Mouse (Mus musculus): ENCODE measurements around the gene Acaa1b. TPM values are rescaled to one million over a fixed set of nuclear protein-coding genes. Genes with fewer than 3 reads are reported as not detected.

Acaa1b gene
- polyA plus RNA-seq, 1 experiment from 2014 or later, result 1.5 TPM

- H3K9ac ChIP-seq, result no peak overlapping the region
- H3K27ac ChIP-seq, result no peak overlapping the region
- no peaks in the 10 kb centered on the region for H3K9me3 ChIP-seq
- no peaks in the 10 kb centered on the region for H3K36me3 ChIP-seq
- no peak overlapping the region for H3K4me3 ChIP-seq
- H3K4me2 ChIP-seq (replicated peaks), result no peak overlapping the region
- 89% methylated on average over 7 of the region's 7 CpGs for WGBS
- no peak for ATAC-seq (ENCODE audit: low FRiP score, low read depth)
- H3K27me3 ChIP-seq (replicated peaks), result no peaks in the 10 kb centered on the region
- H3K4me1 ChIP-seq, result no peaks in the 10 kb centered on the region
Observed at GRCm38 (mm10) chr9:119164743-119165142, 7.8 kb upstream of the Acaa1b start.

- WGBS, result 88% methylated on average over 3 of the region's 3 CpGs
- no peak for ATAC-seq (ENCODE audit: low FRiP score, low read depth)
- no peaks in the 10 kb centered on the region for H3K9me3 ChIP-seq
- H3K27me3 ChIP-seq (replicated peaks), result peaks cover 17% of the 10 kb centered on the region
- H3K4me1 ChIP-seq, result no peaks in the 10 kb centered on the region
- no peak overlapping the region for H3K27ac ChIP-seq
- no peak overlapping the region for H3K9ac ChIP-seq
- H3K36me3 ChIP-seq, result no peaks in the 10 kb centered on the region
- H3K4me3 ChIP-seq, result no peak overlapping the region
- H3K4me2 ChIP-seq (replicated peaks), result no peak overlapping the region
Observed at GRCm38 (mm10) chr9:119160689-119161088, 3.8 kb upstream of the Acaa1b start.

DNA sequence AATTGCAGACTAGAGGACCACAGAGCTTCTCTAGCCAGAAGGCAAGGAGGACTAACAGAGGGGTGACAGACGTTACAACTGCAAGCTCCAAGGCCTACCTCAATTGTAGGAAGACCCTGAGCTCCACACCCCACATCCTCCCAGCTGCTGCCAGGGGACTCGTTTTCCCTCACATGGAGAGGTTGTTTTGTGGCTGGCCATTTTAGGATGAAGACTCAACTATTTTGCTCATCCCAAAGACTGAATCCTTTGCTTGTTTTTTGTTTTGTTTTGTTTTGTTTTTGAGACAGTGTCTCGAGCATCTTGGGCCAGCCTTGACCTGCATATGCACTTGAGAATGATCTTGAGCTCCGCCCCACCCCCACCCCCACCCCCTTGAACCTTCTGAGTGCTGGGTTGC is 2.0 kb upstream of the Acaa1b start, which contains the start of gene Gm47289:
TSS of gene Gm47289 (plus strand) at position 301 of the 400 bp plus-strand sequence.
- H3K9ac ChIP-seq, result no peak within 1 kb of the TSS
- H3K27me3 ChIP-seq (replicated peaks), result peaks cover 20% of the 10 kb centered on the region
- no peak within 1 kb of the TSS for H3K27ac ChIP-seq
- H3K4me3 ChIP-seq, result no peak within 1 kb of the TSS
- 62% methylated on average over 4 of the region's 4 CpGs for WGBS
- no peak for ATAC-seq (ENCODE audit: low FRiP score, low read depth)
- H3K9me3 ChIP-seq, result no peaks in the 10 kb centered on the region
- H3K4me2 ChIP-seq (replicated peaks), result no peak within 1 kb of the TSS
- H3K4me1 ChIP-seq, result no peaks in the 10 kb centered on the region
- no peaks in the 10 kb centered on the region for H3K36me3 ChIP-seq

GRCm38 (mm10) chr9:119155826-119156225 is 1.1 kb downstream of the Acaa1b start:
- no peak for ATAC-seq (ENCODE audit: low FRiP score, low read depth)
- Histone ChIP-seq H3K4me3 (no peak overlapping the region), H3K4me1 (no peaks in the 10 kb centered on the region), H3K27ac (no peak overlapping the region), H3K9ac (no peak overlapping the region), H3K4me2 (replicated peaks) (peak overlapping the region; percentile 74), H3K36me3 (no peaks in the 10 kb centered on the region), H3K27me3 (replicated peaks) (peaks cover 20% of the 10 kb centered on the region), H3K9me3 (no peaks in the 10 kb centered on the region)
- 54% methylated on average over 7 of the region's 7 CpGs for WGBS

GRCm38 (mm10) chr9:119155416-119155815 is 1.5 kb downstream of the Acaa1b start:
- Histone ChIP-seq H3K4me3 (no peak overlapping the region), H3K27ac (no peak overlapping the region), H3K9me3 (no peaks in the 10 kb centered on the region), H3K9ac (no peak overlapping the region), H3K27me3 (replicated peaks) (peaks cover 20% of the 10 kb centered on the region), H3K4me2 (replicated peaks) (no peak overlapping the region), H3K4me1 (no peaks in the 10 kb centered on the region), H3K36me3 (no peaks in the 10 kb centered on the region)
- no peak for ATAC-seq (ENCODE audit: low FRiP score, low read depth)
- WGBS, result 85% methylated on average over 8 of the region's 8 CpGs

DNA sequence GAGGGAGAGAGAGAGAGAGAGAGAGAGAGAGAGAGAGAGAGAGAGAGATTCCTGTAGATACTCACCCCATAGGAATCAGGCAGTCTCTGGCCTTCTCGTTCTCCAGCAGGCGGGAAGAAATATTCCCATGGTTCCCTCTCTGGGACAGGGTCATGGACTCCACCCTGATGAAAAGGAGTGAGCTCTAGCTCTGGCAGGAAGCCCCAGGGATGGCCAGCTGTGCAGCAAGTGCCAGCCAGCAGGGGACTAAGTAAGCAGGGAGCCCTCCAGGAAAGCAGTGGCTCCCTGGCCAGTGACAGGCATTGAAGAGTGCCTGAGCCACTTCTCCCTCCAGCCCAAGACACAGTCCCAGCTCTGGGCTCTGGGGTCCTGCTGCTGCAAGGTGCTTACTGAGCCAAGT is 5.1 kb downstream of the Acaa1b start:
- no peaks in the 10 kb centered on the region for H3K9me3 ChIP-seq
- H3K4me2 ChIP-seq (replicated peaks), result no peak overlapping the region
- H3K27me3 ChIP-seq (replicated peaks), result peaks cover 8% of the 10 kb centered on the region
- no peak overlapping the region for H3K9ac ChIP-seq
- H3K27ac ChIP-seq, result no peak overlapping the region
- H3K4me3 ChIP-seq, result no peak overlapping the region
- WGBS, result 60% methylated on average over 2 of the region's 2 CpGs
- H3K4me1 ChIP-seq, result 0 out of 2 replicates have a peak, but pooled peaks cover under 1% of the 10 kb centered on the region
- no peak for ATAC-seq (ENCODE audit: low FRiP score, low read depth)
- H3K36me3 ChIP-seq, result no peaks in the 10 kb centered on the region

GRCm38 (mm10) chr9:119149601-119150000 is 7.3 kb downstream of the Acaa1b start:
- Histone ChIP-seq H3K9ac (no peak overlapping the region), H3K9me3 (no peaks in the 10 kb centered on the region), H3K4me2 (replicated peaks) (no peak overlapping the region), H3K36me3 (no peaks in the 10 kb centered on the region), H3K4me1 (0 out of 2 replicates have a peak, but pooled peaks cover 3% of the 10 kb centered on the region), H3K27ac (no peak overlapping the region), H3K4me3 (no peak overlapping the region), H3K27me3 (replicated peaks) (no peaks in the 10 kb centered on the region)
- no peak for ATAC-seq (ENCODE audit: low FRiP score, low read depth)
- 31% methylated on average over 5 of the region's 5 CpGs for WGBS

GRCm38 (mm10) chr9:119146098-119146770 is 10.7 kb downstream of the Acaa1b start:
- Histone ChIP-seq H3K27me3 (replicated peaks) (no peaks in the 10 kb centered on the region), H3K9me3 (no peaks in the 10 kb centered on the region), H3K4me2 (replicated peaks) (no peak overlapping the region), H3K36me3 (no peaks in the 10 kb centered on the region), H3K9ac (no peak overlapping the region), H3K27ac (no peak overlapping the region), H3K4me1 (0 out of 2 replicates have a peak, but pooled peaks cover 3% of the 10 kb centered on the region), H3K4me3 (no peak overlapping the region)
- ATAC-seq (ENCODE audit: low FRiP score, low read depth), result no peak
- 83% methylated on average over 13 of the region's 13 CpGs for WGBS

DNA sequence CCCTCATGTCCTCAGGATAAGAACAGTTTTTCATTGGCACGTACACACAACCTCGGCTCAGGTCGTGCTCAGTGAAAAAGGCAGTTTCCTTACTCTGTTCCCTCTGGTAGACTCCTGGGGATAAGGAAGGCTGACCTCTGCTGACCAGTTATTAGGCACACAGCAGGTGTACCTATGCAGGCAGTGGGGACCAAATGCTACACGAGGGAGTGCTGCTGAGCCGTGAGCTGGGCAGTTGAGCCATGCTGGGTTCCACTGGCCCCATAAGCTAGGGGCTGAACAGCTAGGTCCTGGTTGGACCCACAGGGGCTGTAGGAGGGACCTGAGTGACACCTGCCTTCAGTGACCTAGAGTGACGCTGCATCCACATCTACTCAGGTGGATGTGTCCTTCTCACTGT is 11.3 kb downstream of the Acaa1b start:
- H3K9ac ChIP-seq, result no peak overlapping the region
- WGBS, result 76% methylated on average over 6 of the region's 6 CpGs
- H3K4me2 ChIP-seq (replicated peaks), result no peak overlapping the region
- no peaks in the 10 kb centered on the region for H3K36me3 ChIP-seq
- no peak overlapping the region for H3K4me3 ChIP-seq
- no peaks in the 10 kb centered on the region for H3K9me3 ChIP-seq
- no peak overlapping the region for H3K27ac ChIP-seq
- no peak for ATAC-seq (ENCODE audit: low FRiP score, low read depth)
- H3K27me3 ChIP-seq (replicated peaks), result no peaks in the 10 kb centered on the region
- 0 out of 2 replicates have a peak, but pooled peaks cover 3% of the 10 kb centered on the region for H3K4me1 ChIP-seq

DNA sequence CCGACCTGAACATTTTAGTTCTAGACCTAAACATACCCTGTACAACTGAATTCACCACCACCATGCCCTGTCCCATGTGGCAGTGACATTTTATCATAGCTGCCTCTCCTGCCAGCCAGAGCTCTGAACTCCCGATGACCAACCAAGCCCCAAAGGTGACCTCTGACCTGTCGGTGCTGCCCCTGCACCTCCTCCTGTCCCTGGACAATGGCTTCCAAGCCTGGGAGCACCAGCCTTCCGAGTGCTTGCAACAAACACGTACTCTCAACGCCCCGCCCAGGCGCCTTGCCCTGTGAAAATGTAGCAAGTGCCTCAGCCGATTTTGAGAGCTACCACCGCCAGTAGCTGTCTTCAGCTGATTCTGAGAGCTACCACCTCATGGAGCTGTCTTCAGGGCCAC is 11.8 kb downstream of the Acaa1b start:
- no peaks in the 10 kb centered on the region for H3K36me3 ChIP-seq
- H3K4me3 ChIP-seq, result no peak overlapping the region
- 0 out of 2 replicates have a peak, but pooled peaks cover 3% of the 10 kb centered on the region for H3K4me1 ChIP-seq
- no peaks in the 10 kb centered on the region for H3K9me3 ChIP-seq
- H3K27me3 ChIP-seq (replicated peaks), result no peaks in the 10 kb centered on the region
- no peak overlapping the region for H3K4me2 ChIP-seq (replicated peaks)
- 60% methylated on average over 10 of the region's 10 CpGs for WGBS
- H3K9ac ChIP-seq, result no peak overlapping the region
- ATAC-seq (ENCODE audit: low FRiP score, low read depth), result no peak
- H3K27ac ChIP-seq, result no peak overlapping the region

- 90% methylated on average over 8 of the region's 8 CpGs for WGBS
- Histone ChIP-seq H3K4me2 (replicated peaks) (no peak overlapping the region), H3K4me1 (0 out of 2 replicates have a peak, but pooled peaks cover 3% of the 10 kb centered on the region), H3K27ac (no peak overlapping the region), H3K9me3 (no peaks in the 10 kb centered on the region), H3K27me3 (replicated peaks) (no peaks in the 10 kb centered on the region), H3K36me3 (no peaks in the 10 kb centered on the region), H3K4me3 (no peak overlapping the region), H3K9ac (no peak overlapping the region)
- no peak for ATAC-seq (ENCODE audit: low FRiP score, low read depth)
Observed at GRCm38 (mm10) chr9:119144696-119145095, 12.2 kb downstream of the Acaa1b start.

DNA sequence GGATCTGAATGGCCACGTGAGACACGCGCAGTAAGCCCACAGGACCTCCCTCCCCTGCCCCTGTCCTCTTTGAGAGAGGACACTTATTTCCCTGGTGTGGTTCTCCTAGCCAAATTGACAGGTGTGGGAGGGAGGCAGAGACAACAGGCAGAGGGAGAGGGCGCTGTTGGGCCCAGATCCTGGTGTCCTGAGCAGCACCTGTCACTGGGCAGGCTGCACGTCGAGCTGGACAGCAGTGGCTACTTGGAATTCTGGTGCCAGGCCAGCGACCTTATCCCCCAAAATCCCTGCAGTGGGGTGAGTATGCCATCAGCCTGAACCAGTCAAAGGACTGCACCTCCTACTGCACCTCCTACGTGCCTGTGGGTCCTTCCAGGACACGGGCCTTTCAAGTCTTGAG is 13.5 kb downstream of the Acaa1b start:
- Histone ChIP-seq H3K36me3 (no peaks in the 10 kb centered on the region), H3K4me3 (no peak overlapping the region), H3K9ac (no peak overlapping the region), H3K4me2 (replicated peaks) (no peak overlapping the region), H3K27me3 (replicated peaks) (no peaks in the 10 kb centered on the region), H3K9me3 (no peaks in the 10 kb centered on the region), H3K27ac (no peak overlapping the region), H3K4me1 (0 out of 2 replicates have a peak, but pooled peaks cover 3% of the 10 kb centered on the region)
- 78% methylated on average over 9 of the region's 9 CpGs for WGBS
- ATAC-seq (ENCODE audit: low FRiP score, low read depth), result no peak

DNA sequence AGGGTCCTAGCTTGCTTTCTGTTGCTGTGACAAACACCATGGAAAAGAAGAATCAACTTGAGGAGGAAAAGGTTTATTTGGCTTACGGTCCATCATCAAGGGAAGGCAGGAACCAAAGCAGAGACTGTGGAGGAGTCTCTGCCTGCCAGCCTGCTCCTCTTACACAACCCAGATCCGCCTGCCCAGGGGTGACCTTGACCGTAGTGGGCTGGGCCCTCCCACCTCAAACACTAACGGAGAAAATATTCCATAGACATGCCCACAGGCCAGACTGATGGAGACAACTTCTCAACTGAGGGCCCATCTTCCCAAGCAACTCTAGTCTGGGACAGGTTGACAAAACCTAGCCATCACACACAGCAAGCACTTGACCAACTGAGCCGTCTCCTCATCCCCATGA is 14.8 kb downstream of the Acaa1b start:
- Histone ChIP-seq H3K4me3 (no peak overlapping the region), H3K4me1 (0 out of 2 replicates have a peak, but pooled peaks cover 3% of the 10 kb centered on the region), H3K27ac (no peak overlapping the region), H3K4me2 (replicated peaks) (no peak overlapping the region), H3K27me3 (replicated peaks) (no peaks in the 10 kb centered on the region), H3K9ac (no peak overlapping the region), H3K36me3 (no peaks in the 10 kb centered on the region), H3K9me3 (no peaks in the 10 kb centered on the region)
- 88% methylated on average over 5 of the region's 5 CpGs for WGBS
- no peak for ATAC-seq (ENCODE audit: low FRiP score, low read depth)
